Mouse (Mus musculus): ENCODE measurements around the gene Nags.
A peak's percentile ranks its signal among the peaks of the same experiment; 100 is the strongest.

The Nags gene

DNA sequence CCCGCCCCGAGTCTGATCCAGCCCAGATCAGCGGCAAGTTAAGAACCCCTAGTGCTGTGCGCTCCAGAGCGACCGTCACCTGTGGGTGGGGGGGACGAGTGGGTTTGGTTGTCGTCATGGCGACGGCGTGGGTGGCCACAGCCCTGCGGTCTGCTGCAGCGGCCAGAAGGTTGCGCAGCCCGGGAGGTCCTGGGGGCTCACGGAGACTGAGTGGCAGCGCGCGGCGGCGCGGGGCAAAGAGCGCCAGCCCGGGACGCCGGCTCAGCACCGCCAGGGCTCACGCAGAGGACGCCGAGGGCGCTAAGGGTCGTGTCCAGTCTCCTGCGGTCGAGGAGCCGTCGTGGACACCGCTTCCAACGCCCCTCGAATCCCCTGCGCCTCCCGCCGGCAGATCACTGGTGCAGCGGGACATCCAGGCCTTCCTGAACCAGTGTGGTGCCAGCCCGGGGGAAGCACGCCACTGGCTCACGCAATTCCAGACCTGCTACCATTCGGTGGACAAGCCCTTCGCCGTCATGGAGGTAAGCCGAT, at the start of gene Nags:
Nags (plus strand) TSS at position 43 of the 531 bp plus-strand sequence.
- DNase-seq (ENCODE audit: extremely low read depth, insufficient read length, low spot score) = no peak

DNA sequence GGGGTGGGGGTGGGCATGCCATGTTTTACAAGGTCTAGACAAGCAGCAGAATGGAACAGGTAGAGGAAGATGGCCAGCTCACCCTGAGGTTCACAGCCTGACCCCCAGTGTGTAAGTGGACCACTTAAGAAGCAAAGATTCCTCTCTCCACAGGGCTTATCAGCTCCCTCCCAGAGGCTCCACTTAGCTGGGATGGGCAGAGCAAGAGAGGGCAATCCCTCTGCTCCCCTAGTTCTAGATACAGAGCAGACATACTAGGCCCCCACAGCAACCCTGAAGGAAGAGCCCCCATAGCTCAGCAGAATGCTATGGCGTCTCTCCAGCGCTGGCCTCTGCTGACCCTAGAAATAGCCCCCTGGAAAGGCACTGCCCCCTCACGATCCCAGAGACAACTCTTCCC, 49.6 kb upstream of the Nags start:
- no peak for DNase-seq (ENCODE audit: extremely low read depth, insufficient read length, low spot score)

DNA sequence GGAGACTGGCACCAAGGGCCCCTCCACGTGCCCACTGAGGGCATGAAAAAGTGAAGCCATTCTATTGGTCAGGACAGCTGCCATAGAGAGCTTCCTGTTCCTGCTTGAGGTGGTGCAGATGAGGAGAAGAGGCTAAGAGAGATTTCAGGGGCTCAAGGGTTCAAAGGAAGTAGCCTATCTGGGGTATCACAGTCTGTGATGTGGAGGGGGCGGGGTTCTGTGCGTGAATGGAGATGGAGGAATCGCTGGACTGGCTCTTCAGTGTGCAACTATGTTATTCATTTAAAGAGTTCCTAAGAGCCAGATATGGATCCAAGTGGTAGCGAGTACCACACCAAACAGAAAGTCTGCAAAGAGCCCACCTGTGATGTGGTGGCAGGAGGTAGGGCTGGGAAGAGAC, 48.9 kb upstream of the Nags start:
- no peak for DNase-seq (ENCODE audit: extremely low read depth, insufficient read length, low spot score)

DNA sequence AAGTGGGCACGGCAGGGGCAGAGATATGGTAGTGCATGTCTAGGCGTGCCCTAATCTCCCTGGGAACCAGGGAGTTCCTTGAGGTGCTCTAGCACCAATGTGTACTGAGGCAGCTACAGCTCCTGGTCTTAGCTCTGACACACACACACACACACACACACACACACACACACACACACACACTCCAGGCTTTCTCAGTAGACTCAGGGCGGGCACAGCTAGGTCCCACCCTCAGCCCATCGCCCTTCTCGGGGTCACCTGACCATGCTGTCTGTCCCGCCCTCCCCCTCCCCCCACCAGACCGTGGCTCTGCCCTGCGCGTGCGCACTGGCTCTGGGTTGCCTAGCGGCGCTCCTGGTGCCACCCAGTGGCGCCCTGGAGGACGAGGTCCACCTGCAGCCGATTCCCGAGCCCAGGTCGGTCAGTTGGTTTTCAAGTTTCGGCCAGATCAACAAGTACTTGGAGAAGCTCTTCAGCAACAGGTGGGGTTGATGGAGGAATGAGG, 48.4 kb upstream of the Nags start:
- DNase-seq (ENCODE audit: extremely low read depth, insufficient read length, low spot score) = peak; percentile 60

DNA sequence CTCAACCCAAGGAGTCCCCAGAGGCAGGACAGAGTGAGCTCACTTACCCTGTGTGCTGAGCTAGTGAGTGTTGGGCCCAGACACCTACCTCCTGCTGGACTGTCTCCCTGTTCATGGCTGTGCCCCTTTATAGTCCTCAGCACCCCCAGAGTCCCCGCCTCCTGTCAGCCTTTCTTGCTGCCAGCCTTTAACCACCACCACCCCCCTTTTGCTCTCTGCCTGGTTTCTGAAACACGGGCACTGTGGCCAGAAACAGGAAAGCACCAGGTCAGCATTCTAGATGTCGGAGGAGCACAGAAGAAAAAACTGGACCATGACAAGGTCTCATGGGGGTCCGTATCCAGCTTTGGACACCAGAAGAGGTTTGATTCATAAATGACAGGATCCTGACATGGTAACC, 44.1 kb upstream of the Nags start, which contains the start of gene Ppy:
Ppy (minus strand) TSS at position 101 of the 400 bp plus-strand sequence.
- no peak for DNase-seq (ENCODE audit: extremely low read depth, insufficient read length, low spot score)

DNA sequence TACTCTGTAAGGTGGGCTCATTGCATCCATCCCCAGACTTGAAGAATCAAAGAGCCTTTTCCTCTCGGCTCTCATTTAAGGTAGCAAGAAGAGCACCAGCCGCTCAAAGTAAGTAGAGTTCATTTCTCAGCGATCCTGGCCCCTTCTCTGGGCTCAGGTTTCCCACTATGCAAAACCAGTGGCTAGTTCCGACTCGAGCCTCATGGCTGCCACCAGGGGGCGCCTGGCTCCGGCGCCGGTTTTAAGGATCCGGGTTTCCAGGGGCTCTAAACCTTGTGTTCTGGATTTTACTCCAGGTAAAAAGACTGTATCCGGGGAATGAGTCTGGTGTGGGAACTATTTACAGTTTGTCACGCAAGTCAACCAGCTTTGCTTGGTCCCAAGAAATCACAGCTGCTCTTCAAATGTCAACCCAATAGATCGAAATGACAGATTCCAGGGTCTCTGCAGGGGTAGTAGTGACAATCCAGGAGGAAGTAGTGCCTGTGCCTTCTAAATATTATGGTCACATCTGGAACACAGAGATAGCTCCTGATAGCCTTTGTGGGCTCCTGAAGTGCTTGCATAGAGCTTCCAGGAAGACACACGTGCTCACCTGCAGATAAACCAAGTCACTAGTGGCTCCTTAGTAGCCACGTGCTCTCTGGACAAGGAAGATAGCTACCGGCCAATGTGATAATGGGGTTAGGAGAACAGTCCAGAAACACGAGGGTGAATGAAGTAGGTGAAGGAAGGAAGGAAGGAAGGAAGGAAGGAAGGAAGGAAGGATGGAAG, 42.6 kb upstream of the Nags start:
- peak; percentile 35 for DNase-seq (ENCODE audit: extremely low read depth, insufficient read length, low spot score)

DNA sequence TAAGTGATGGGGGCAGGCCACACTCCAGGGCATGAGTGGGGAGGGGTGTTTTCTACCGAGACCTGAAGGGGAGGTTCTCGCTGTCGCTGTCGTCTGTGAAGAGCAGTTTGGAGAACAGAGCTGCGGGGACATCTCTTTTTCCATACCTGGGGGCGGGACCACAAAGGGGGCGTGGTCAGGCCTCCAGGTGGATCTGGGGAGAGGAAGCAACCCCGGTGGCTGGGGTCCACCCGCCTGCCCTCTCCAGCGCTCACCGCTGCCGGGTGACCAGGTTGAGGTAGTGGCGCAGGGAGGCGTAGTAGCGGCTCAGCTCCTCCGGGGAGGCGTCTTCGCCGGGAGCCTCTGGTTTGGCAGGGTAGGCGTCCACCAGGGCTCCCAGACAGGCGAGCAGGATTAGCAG, 38.4 kb upstream of the Nags start:
- no peak for DNase-seq (ENCODE audit: extremely low read depth, insufficient read length, low spot score)

DNA sequence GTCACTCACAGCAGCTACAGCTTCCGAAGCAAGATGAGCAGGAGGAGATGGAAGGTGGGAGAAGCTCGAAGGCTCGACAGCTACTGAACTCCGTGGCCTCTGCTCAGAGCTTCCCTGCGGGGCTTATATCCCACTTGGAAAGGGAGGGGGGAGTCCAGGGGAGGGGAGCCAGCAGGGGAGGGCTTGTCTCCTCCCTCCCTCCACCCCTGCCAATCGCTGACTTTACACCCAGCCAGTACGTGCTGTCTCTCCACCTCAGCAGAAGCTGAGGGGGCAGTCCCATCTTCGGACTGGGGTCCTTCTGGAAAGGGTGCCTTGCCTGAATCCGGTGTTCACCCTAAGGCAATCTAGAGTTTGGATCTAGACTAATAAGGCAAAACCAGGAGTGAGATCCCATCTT, 37.6 kb upstream of the Nags start, which contains the start of gene Pyy:
Pyy (minus strand) TSS at position 101 of the 400 bp plus-strand sequence.
- DNase-seq (ENCODE audit: extremely low read depth, insufficient read length, low spot score) = no peak

DNA sequence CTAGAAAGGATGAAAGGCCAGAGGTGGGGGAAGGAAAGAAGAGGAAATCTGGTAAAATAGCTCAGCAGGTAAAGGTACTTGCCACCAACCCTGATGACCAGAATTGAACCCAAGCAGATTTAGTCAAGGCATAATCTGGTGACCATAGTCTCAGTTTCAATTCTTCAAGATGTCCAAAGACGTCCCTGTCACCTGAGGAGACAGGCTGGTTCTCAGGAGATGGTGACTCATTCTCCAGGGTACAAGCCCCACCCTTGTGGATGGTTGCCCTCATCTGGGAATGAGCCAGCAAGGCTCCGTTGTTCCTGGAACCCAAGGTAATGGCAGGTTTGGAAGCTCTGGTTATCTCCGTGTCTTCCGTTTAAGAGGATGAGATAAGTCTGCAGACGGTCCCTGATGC, 33.7 kb upstream of the Nags start:
- DNase-seq (ENCODE audit: extremely low read depth, insufficient read length, low spot score) = no peak

DNA sequence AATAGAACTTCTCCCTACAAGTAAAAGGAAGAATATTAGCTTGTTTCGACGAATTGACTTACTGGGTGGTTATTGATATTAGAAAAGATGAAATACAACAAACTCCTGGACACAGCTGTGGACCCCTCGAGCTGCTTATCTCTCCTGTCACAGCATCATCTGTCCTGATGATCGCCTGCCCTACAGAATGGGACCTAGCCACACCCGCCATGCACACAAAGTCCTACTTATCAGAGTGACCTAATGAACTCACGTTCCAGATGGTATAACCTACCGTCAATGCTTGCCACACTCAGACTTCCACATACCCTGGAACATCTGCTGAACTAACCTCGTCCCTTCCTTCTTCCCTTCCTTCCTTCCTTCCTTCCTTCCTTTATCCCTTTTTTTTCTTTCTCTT, 29.1 kb upstream of the Nags start:
- no peak for DNase-seq (ENCODE audit: extremely low read depth, insufficient read length, low spot score)

DNA sequence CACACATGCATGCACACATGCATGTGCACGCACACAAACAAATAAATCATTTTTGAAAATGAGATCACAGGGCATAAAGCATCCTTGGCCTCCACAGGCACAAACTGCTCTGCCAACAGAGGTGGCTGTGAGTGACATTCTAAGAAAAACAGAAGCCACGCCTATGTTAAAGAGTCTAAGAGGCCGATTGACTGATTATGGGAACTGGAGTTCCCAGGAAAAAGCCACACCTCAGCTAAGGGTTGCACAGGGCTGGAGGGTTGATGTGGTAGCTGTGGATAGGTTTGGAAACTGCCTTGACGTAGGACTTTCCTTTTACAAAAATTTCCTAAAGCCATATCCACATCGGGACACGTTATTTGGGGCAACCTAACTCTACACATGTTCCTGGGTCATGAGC, 27.9 kb upstream of the Nags start:
- no peak for DNase-seq (ENCODE audit: extremely low read depth, insufficient read length, low spot score)

DNA sequence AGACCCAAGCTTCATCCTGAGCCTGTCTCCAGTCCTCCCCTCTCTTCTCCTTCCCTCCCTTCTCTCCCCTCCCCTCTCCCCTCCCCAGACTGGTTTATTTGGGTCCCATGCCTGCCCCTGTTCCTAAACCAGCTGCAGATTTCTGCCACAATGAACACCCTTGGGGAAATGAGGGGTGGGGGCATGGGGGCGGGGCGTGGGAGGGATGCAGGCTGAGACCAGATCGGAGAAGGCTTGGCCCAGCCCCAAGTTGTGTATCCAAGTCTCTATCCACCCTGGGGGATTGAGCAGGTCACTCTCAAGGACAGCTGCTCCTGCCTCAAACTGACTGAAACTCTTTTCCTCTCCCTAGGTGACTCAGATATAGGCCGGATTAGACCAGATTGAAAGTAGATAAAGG, 10.8 kb upstream of the Nags start:
- no peak for DNase-seq (ENCODE audit: extremely low read depth, insufficient read length, low spot score)

DNA sequence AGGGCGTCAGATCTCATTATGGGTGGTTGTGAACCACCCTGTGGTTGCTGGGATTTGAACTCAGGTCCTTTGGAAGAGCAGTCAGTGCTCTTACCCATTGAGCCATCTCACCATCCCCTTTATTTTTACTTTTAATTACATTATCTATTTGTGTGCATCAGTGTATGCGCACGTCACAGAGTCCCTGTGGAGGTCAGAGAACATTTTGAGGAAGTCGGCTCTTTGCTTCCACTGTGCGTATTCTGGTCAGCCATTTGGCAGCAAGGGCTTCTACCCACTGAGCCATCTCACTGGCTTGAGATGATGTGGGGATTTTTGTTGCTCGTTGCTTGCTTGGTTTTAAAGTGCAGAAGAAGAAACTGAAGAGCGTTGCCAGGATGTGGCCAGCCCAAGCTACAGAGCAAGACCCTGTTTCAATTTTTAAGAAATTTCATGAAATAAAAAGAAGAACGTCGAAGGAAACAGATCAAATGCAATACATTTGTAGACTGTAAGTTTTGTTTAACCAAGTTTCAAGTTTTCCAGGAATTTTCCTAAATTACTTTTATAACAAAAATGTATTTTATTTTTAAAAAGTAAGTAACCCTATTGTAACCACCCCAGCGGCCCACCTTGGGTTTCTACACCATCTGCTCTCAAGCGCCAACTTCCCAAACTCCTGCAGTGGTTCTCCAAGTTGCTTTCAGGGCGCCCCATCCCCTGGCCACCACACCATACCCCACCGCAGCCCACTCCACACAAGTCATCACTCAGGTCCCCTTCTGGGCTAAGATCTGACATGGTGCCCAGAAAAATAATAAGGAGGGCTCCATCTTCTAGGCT, 7.5 kb upstream of the Nags start:
- DNase-seq (ENCODE audit: extremely low read depth, insufficient read length, low spot score) = no peak

DNA sequence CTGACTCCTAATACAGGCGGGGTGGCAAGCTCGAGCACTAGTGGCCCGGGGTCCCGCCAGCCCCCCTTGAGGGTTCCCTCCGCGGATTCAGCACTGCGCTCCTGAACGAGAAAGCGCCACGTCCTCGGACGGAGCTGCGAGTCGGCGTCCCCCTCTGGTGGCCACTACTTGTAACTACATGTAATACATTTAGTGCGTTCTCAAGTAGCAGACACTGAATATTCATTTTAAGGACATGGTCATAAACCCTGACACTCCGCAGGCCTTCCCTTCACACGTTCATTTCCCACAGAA, 6.9 kb upstream of the Nags start:
- DNase-seq (ENCODE audit: extremely low read depth, insufficient read length, low spot score) = peak; percentile 61

DNA sequence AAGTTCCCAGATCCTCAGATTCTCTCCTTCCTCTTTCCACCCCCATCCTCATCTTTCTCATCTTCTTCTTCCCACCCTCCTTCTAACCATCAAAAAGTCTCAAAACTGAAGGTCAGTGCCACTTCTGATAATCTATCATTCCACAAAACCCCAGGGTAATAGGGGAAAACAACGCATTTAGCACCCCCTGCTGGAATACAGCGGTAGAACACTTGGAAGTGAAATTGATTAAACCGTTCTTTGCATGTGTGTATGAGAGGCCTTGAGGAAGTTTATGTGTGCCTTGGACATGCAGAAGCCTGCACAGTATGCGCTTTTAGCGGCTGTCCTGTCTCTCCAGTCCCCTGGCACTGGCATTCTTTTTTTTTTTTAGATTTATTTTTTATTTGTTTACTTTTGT, 4.8 kb upstream of the Nags start:
- DNase-seq (ENCODE audit: extremely low read depth, insufficient read length, low spot score) = no peak

DNA sequence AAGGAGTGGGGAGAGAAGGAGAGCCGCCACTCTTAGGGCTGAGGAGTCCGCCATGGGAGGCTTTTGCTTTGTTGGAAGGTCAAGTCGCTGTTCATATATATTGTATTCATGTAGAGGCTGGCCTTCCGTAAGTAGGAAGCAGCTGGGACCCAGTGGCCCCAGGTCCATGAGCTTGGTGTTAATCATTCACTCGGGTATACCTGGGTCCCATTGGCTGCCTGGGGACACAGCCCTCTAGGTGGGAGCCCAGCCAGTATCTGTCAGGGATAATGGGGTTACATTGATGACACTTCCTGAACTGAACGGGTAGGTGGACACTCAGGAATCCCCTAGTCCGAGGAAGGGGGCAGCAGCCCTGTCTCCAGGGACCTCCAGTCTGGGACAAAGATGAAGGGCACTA, 3.0 kb upstream of the Nags start:
- no peak for DNase-seq (ENCODE audit: extremely low read depth, insufficient read length, low spot score)

DNA sequence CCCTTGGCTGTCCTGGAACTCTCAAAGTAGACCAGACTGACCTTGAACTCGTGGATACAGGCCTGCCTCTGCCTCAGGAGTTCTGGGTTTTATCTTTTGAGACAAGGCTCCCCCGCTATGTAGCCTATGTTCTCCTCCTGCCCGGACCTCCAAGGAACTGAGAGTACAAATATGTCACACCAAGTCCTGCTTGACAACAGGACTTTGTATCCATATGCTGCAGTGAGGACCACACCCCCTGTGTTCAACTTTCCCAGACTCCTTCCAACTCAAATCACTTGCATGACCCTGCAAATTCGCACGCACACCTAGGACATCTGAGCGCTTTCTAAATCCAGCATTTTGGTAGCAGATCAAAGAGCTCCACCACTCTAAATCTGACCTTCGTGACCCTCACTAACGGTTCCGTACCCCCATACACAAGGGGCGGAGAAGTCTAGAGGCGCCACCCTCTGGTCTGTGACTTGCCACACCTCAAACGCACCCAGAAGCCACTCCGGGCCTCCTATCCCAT, 299 bp upstream of the Nags start:
- DNase-seq (ENCODE audit: extremely low read depth, insufficient read length, low spot score) = no peak

DNA sequence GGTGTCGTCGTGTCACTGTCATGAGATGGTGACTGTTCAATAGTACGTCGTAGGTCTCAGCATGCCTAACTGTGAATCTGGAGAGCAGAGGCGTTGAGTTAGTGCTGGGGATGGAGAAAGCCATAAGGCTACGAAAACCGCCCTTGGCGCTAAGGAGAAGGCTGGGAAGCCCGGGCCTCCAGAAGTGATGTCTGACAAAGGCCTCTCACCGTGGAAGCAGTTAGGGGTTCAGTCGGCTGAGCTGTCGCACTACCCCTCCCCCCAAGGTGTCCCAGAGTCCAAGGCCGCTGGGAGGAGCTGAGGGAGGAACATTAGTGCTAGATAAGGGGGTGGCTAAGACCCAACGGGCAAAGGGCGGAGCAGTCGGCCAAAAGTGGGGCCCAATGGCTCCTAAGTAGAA, 692 bp downstream of the Nags start:
- no peak for DNase-seq (ENCODE audit: extremely low read depth, insufficient read length, low spot score)

DNA sequence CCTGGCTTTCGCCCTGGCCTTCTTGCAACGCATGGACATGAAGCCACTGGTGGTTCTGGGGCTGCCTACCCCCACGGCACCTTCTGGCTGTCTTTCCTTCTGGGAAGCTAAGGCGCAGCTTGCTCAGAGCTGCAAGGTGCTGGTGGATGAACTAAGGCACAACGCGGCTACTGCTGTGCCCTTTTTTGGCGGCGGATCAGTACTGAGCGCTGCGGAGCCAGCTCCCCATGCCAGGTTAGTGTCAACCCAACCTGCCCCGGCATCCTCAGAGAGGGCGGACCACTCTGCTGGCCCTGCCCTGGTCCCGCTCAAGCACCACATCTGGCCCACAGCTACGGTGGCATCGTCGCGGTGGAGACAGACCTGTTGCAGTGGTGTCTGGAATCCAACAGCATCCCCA, 1.2 kb downstream of the Nags start:
- no peak for DNase-seq (ENCODE audit: extremely low read depth, insufficient read length, low spot score)

DNA sequence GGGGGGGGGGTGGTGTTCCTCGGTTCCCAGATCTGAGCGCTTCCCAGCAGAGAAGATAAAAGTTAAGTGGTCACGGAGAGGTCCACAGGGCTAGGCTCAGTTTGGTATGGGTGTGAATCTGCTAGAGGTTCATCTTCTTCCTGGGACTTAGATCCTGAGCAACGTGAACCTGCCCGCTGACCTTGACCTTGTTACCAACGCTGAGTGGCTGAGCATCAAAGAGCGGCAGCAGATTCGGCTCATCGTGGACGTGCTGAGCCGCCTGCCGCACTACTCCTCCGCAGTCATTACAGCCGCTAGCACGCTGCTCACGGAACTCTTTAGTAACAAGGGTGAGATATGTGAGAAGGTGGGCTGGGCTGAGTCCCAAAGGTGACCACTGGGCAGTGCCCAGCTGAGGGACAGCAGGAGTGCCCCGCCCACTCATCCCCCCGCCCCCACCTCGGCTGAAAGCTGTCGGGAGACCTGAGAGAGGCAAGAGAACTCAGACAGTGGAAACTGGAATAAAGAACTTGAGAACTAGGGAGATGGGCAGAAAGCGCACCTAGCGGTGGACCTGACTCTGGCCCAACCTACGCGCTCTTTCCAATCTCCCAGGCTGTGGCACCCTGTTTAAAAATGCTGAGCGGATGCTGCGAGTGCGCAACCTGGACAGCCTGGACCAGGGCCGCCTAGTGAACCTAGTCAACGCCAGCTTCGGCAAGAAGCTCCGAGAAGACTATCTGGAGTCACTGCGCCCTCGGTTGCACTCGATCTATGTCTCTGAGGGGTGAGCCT, 2.1 kb downstream of the Nags start:
- no peak for DNase-seq (ENCODE audit: extremely low read depth, insufficient read length, low spot score)

Data from 3134 (cell line).